Mouse (Mus musculus): Measurements from ENCODE around the gene Pgrmc1. TPM values are rescaled to one million over a fixed set of nuclear protein-coding genes. Genes with fewer than 3 reads are reported as not detected.

Gene Pgrmc1
- polyA plus RNA-seq, 1 experiment from 2014 or later, result 238 TPM

DNA sequence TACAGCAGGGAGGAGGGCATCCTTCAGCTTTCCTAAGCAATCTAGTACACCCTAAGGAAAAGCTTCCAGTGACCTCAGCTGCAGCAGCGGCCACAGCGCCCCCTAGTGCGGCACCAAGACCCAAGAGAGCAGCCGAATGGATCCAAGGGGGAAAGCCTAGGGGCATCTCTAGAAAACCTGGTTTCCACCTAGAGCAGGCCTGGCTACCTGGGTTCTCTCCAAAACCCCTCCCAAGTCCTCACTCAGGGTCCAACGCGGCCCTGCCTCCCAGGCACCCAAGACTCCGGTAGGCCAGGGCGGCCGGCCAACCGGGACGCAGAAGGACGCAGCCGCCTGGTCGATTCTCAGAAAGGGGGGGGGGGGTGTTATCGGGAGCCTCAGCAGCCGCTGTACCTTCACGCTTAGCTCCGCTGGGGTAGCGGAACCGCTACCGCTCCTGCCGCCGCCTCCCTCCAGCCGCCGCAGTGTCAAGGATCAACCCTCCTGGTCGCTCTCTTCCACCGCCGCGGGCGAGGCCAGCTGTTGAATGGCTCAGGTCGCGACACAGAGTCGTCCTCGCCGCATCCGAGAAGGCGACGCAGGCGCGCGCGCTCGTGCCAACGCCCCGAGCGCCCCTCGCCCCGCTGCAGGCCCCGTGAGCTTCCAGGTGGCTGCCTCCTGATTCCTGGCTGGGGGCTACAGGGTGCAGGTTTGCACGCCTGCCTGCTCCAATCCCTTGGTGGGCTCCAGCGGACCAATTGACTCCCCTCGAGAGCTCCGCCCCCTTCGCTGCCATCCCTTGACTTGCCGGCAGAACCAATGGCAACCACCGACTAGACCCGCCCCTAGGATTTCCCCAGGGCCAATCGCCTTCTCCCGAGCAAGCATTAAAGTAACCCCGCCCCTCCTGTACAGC lies 46.9 kb downstream of the Pgrmc1 start, which contains the start of gene Akap17b:
Akap17b (minus strand) TSS at position 739 of the 895 bp plus-strand sequence.
- Histone ChIP-seq H3K4me2 (ENCODE audit: low read depth, low read length) (peak within 1 kb of the TSS; percentile 53), H3K4me3 (ENCODE audit: low read length) (peak within 1 kb of the TSS; percentile 68), H3K27me3 (ENCODE audit: control insufficient read depth, insufficient read depth, low read depth, low read length) (no peaks in the 10 kb centered on the region), H3K36me3 (ENCODE audit: control insufficient read depth, insufficient read depth, low read length) (no peaks in the 10 kb centered on the region), H3K4me1 (replicated peaks; ENCODE audit: control insufficient read depth, insufficient read depth, low read length) (no peaks in the 10 kb centered on the region), H3K27ac (ENCODE audit: low read length) (peak within 1 kb of the TSS; percentile 68), H3K9ac (ENCODE audit: low read length) (peak within 1 kb of the TSS; percentile 73), H3K9me3 (ENCODE audit: control insufficient read depth, low read length) (no peaks in the 10 kb centered on the region)
- WGBS, result 20% methylated on average over 40 of the region's 60 CpGs
- ATAC-seq (ENCODE audit: low read depth), result peak; percentile 98

Other genes with a start within 250 kb of the Pgrmc1 start
- not detected in 2 replicates for gene Gm6268, start 196.9 kb upstream of the Pgrmc1 start, polyA plus RNA-seq (2015; fragmentation: Nextera tagmentation; extraction: Ambion mirVana)
- gene Gm14569, start 106.4 kb upstream of the Pgrmc1 start, polyA plus RNA-seq (2015; fragmentation: Nextera tagmentation; extraction: Ambion mirVana), result not detected in 2 replicates
- 2.9 TPM in 2 replicates for gene Akap17b, start 47.2 kb downstream of the Pgrmc1 start, polyA plus RNA-seq (2015; fragmentation: Nextera tagmentation; extraction: Ambion mirVana)
- 2.3 and 2.5 TPM in 2 replicates for gene Slc25a43, start 145.5 kb downstream of the Pgrmc1 start, polyA plus RNA-seq (2015; fragmentation: Nextera tagmentation; extraction: Ambion mirVana)
- gene Slc25a5, start 197.4 kb downstream of the Pgrmc1 start, polyA plus RNA-seq (2015; fragmentation: Nextera tagmentation; extraction: Ambion mirVana), result 576 and 581 TPM in 2 replicates